Mouse (Mus musculus) neural tube, embryonic 15.5 days (tissue): ENCODE results near the gene Drd3. TPM values are rescaled to one million over a fixed set of nuclear protein-coding genes. Genes with fewer than 3 reads are reported as not detected.

ENCODE experiments used
- ATAC-seq: fragments of 200-750 bp; cut with Nextera tagmentation; 2 replicates; pipeline ENCODE4 v1.8.0; 2017; ENCODE audit warnings: mild to moderate bottlenecking, moderate TSS enrichment, moderate library complexity; ENCODE audit not compliant: low FRiP score
- H3K27ac ChIP-seq: fragments of 300-500 bp; sonication (generic); replicated peaks from 2 replicates; pipeline ENCODE4 v1.5.1; 2015; ENCODE audit warnings: mild to moderate bottlenecking, inconsistent platforms
- H3K27me3 ChIP-seq: fragments of 300-500 bp; sonication (generic); replicated peaks from 2 replicates; pipeline ENCODE4 v1.6.1; 2015; ENCODE audit warnings: inconsistent platforms
- H3K36me3 ChIP-seq: fragments of 300-500 bp; sonication (generic); 2 replicates; pipeline ENCODE4 v1.6.1; 2015; ENCODE audit warnings: inconsistent platforms
- H3K4me1 ChIP-seq: fragments of 300-500 bp; sonication (generic); 2 replicates; pipeline ENCODE4 v1.6.1; 2015; ENCODE audit warnings: inconsistent platforms
- H3K4me2 ChIP-seq: fragments of 300-500 bp; sonication (generic); 2 replicates; pipeline ENCODE4 v1.6.1; 2015; ENCODE audit warnings: inconsistent platforms, mild to moderate bottlenecking, moderate library complexity
- H3K4me3 ChIP-seq: fragments of 300-500 bp; sonication (generic); replicated peaks from 2 replicates; pipeline ENCODE4 v1.5.1; 2015; ENCODE audit warnings: mild to moderate bottlenecking, inconsistent platforms
- H3K9ac ChIP-seq: fragments of 300-500 bp; sonication (generic); replicated peaks from 2 replicates; pipeline ENCODE4 v1.6.1; 2015; ENCODE audit warnings: mild to moderate bottlenecking, inconsistent platforms
- H3K9me3 ChIP-seq: fragments of 300-500 bp; sonication (generic); replicated peaks from 2 replicates; pipeline ENCODE4 v1.6.1; 2016; ENCODE audit warnings: inconsistent platforms
- WGBS: fragments of 180-500 bp; shearing (Covaris S2); methylation state at CpG from one replicate; pipeline ENCODE4 v1.1.7; 2015; ENCODE audit warnings: mixed read lengths; 5-methylcytosine and 5-hydroxymethylcytosine counted together
- polyA plus RNA-seq: library from polyadenylated mRNA; unstranded; fragments of >200 nt; fragmentation: Nextera tagmentation; extraction: Ambion mirVana; gene quantifications from 2 replicates; pipeline ENCODE4 v1.2.1, GENCODE M21; 2015

The Drd3 gene
- polyA plus RNA-seq, 1 experiment from 2014 or later = not detected

DNA sequence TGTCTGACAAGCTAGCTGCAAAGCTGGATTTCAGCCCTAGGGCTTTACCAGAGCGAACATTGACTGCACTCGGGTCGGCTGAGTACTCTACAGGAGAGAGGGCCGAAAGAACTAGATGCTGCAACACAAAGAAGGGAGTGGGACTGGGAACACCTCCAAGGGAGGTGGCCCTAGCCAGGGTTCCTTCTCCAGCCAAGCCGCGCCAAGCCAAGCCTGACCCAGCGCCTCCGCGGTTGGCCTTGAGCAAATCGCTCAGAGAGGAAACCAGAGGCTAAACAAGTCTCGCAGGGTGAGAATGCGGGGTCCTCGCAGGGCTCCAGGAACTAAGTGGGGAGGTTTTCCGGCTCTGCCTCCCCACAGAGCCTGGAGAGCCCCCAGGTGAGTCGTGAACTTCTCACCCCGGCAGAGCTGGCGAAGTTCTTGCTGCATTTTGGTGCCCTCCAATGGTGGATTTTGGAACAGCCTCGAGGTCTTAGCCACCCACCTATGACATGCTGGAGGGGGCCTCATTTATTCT lies 48.0 kb downstream of the Drd3 start:
- Histone ChIP-seq H3K27ac (peak overlapping the region; percentile 63), H3K27me3 (no peaks in the 10 kb centered on the region), H3K4me3 (peak overlapping the region; percentile 42), H3K9ac (peak overlapping the region; percentile 49; the same call in 1 of the 2 replicates), H3K9me3 (no peaks in the 10 kb centered on the region), H3K4me1 (peaks cover 27% of the 10 kb centered on the region), H3K4me2 (peak overlapping the region; percentile 87), H3K36me3 (no peaks in the 10 kb centered on the region)
- ATAC-seq = peak; percentile 84
- WGBS = 2% methylated on average over 18 of the region's 18 CpGs

DNA sequence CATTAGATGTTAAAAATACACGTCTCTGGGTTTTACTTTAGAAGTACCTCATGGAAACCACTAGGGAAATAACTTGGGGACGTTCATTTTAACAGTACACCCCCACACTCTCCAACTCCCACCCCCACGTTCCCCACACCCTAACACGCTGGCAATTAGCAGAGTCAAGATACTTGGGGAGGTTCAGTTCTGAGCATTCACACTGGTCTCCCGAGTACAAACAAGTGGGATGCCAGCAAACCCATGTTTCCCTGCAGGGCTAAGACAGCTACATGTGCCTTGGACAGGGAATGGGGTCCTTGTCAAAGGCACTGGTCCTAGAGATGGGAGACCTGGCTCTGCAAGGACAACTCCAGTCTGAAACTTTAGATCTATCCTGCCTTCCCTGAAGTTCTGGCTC lies 48.6 kb downstream of the Drd3 start:
- peaks cover 27% of the 10 kb centered on the region for H3K4me1 ChIP-seq
- no peak overlapping the region for H3K4me2 ChIP-seq
- 55% methylated on average over 5 of the region's 5 CpGs for WGBS
- no peaks in the 10 kb centered on the region for H3K9me3 ChIP-seq
- H3K27ac ChIP-seq = no peak overlapping the region
- H3K27me3 ChIP-seq = no peaks in the 10 kb centered on the region
- ATAC-seq = no peak
- no peak overlapping the region for H3K9ac ChIP-seq
- H3K36me3 ChIP-seq = no peaks in the 10 kb centered on the region
- no peak overlapping the region for H3K4me3 ChIP-seq

DNA sequence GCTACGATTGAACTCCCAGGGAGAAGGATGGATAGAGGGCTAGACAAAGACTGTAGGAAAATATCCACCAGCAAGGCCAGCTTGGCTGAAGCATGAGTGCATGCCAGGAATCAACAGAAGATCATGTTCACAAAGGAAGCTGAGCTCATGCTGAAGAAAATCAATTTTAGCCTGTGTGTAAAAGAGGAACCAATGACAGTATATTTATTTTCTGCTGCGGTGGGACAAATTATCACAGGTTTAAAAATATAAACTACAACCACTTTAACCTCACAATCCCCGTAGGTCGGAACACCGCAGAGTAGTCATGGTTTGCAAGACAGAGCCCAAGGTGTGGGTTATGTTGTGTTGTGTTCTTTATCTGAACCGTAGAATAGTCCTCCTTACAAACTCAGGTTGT lies 50.5 kb downstream of the Drd3 start:
- no peak overlapping the region for H3K4me3 ChIP-seq
- H3K27me3 ChIP-seq = no peaks in the 10 kb centered on the region
- peaks cover 26% of the 10 kb centered on the region for H3K4me1 ChIP-seq
- WGBS = 91% methylated on average over 6 of the region's 6 CpGs
- H3K27ac ChIP-seq = no peak overlapping the region
- H3K4me2 ChIP-seq = no peak overlapping the region
- no peak for ATAC-seq
- no peaks in the 10 kb centered on the region for H3K36me3 ChIP-seq
- no peak overlapping the region for H3K9ac ChIP-seq
- no peaks in the 10 kb centered on the region for H3K9me3 ChIP-seq

DNA sequence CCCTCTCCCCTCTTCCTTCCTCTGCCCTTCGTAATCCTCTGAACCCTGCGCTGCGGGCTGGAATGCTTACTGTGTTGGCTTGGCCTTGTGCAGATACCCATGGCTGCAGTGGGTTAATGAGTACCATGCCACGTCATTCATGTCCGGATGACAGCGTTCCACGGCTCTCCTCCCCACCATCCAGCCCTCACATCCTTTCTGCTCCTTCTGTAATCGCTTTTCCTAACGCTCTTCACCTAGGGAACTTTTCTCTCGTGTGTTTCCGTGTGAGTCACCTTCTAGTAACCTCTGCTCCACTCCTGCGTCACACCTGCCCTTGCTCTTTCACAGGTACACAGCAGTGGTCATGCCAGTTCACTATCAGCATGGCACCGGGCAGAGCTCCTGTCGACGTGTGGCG lies 53.2 kb downstream of the Drd3 start:
- H3K27me3 ChIP-seq = no peaks in the 10 kb centered on the region

DNA sequence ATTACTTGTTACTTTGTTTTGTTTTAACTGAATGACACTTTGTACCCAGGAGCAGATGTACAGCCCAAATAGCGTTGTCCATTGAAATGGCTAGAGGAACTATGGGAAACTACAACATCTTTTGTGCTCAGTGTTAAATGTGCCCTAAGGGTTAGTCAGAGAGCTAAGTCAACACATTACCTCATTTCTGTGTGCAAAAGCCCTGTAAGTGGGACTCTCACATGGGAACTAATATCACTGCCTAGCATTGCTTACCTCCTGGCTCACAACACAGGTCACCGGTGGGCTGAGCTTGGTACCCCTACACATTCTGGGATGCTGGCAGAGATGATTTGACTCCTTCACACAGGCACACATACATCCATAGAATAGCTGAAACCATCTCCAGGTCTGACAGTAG lies 55.6 kb downstream of the Drd3 start:
- H3K9me3 ChIP-seq = no peaks in the 10 kb centered on the region
- no peak overlapping the region for H3K4me2 ChIP-seq
- no peak overlapping the region for H3K9ac ChIP-seq
- H3K36me3 ChIP-seq = no peaks in the 10 kb centered on the region
- ATAC-seq = no peak
- no peaks in the 10 kb centered on the region for H3K4me1 ChIP-seq
- 97% methylated on average over 2 of the region's 2 CpGs for WGBS
- no peak overlapping the region for H3K4me3 ChIP-seq
- H3K27me3 ChIP-seq = no peaks in the 10 kb centered on the region
- no peak overlapping the region for H3K27ac ChIP-seq

More for the DNA sequence above, 53.2 kb downstream of the Drd3 start:
- no peaks in the 10 kb centered on the region for H3K36me3 ChIP-seq
- no peak overlapping the region for H3K4me2 ChIP-seq
- H3K4me3 ChIP-seq = no peak overlapping the region
- ATAC-seq = no peak
- no peak overlapping the region for H3K9ac ChIP-seq
- H3K27ac ChIP-seq = no peak overlapping the region
- WGBS = 82% methylated on average over 16 of the region's 16 CpGs
- no peaks in the 10 kb centered on the region for H3K9me3 ChIP-seq
- peaks cover 1% of the 10 kb centered on the region; the same call in 1 of the 2 replicates for H3K4me1 ChIP-seq

DNA sequence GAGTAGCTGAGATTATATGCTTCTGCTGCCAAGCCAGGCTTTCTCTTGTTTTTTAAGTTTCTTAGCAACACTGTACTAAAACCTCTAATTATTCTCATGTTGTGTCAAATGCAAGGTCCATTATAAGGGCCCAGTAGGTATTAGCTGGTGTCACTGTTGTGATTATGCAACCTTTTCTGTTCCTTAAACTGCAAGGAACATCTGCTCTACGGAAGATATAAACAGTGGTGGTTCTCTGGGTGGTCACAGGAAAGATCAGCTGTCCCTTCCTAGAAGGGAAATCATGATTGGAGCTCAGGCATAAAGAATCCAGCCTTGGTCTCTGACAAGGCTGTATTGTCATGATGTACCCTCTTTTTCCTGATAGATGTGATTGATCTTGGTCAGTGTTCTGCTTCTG lies 57.6 kb downstream of the Drd3 start:
- Histone ChIP-seq H3K9ac (no peak overlapping the region), H3K4me2 (no peak overlapping the region), H3K27me3 (no peaks in the 10 kb centered on the region), H3K4me1 (no peaks in the 10 kb centered on the region), H3K36me3 (no peaks in the 10 kb centered on the region), H3K27ac (no peak overlapping the region), H3K9me3 (no peaks in the 10 kb centered on the region), H3K4me3 (no peak overlapping the region)
- WGBS = 81% methylated on average over 1 of the region's 1 CpGs
- no peak for ATAC-seq

DNA sequence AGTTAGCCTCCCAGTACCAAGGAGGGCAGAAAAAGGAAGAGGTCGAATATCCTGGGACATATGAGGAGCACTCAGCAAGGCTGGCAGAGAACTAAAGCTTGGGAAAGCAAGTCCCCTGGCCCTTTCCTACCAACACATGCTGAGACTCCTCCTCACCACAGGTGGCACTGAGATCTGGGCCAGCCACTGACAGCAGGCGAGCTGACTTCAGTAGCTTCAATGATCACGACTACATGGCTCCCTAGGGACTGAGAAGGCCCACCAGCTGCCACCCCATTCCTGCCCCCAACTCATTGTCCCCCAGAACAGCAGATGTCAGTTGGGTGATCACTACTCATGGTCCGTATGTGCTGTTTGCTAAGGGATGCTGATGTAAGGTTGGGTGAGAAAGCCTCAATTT lies 60.8 kb downstream of the Drd3 start:
- Histone ChIP-seq H3K27me3 (no peaks in the 10 kb centered on the region), H3K9me3 (no peaks in the 10 kb centered on the region), H3K4me3 (no peak overlapping the region), H3K4me2 (no peak overlapping the region), H3K27ac (no peak overlapping the region), H3K36me3 (no peaks in the 10 kb centered on the region), H3K9ac (no peak overlapping the region), H3K4me1 (no peaks in the 10 kb centered on the region)
- ATAC-seq = no peak
- 52% methylated on average over 4 of the region's 4 CpGs for WGBS

DNA sequence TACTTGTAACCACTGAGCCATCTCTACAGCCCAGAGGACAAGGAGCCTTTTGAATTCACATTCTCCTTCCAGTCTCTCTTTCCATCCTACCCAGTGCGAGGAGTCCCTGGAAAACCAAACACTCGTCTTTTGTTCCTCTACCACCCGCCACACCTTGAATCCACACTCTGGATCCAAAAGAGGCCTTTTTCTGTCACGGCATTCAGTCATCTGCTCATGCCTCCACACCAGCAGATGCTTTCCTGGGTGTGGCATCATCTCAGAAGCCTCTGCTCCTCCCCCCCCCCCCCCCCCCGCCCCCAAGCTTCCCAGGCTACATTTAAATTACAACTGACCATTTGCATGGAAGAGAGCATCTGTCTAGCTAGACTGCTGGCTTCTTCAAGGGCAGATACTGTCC lies 62.5 kb downstream of the Drd3 start:
- no peaks in the 10 kb centered on the region for H3K36me3 ChIP-seq
- 80% methylated on average over 5 of the region's 5 CpGs for WGBS
- no peak overlapping the region for H3K9ac ChIP-seq
- no peak for ATAC-seq
- H3K27me3 ChIP-seq = no peaks in the 10 kb centered on the region
- H3K9me3 ChIP-seq = no peaks in the 10 kb centered on the region
- H3K4me3 ChIP-seq = no peak overlapping the region
- no peaks in the 10 kb centered on the region for H3K4me1 ChIP-seq
- H3K4me2 ChIP-seq = no peak overlapping the region
- H3K27ac ChIP-seq = no peak overlapping the region

DNA sequence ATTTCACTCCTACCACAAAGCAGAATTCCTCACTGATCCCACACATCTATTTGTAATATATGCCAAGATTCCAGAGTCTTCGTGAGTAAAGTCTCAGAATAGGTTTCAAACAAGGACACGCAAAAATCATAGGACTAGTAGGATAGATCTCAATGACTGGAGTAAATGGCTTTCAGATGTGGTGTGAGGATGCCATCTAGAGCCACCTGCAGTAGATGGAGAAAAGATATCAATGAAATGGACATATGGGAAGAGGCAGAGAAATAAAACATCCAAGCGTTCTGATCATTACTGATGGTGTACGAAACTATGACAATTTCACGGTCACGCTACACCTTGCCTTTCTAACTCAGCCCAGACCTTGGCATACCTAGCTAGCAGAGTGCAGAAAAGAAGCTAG lies 64.6 kb downstream of the Drd3 start:
- no peak for ATAC-seq
- no peaks in the 10 kb centered on the region for H3K4me1 ChIP-seq
- H3K36me3 ChIP-seq = no peaks in the 10 kb centered on the region
- WGBS = 94% methylated on average over 6 of the region's 6 CpGs
- H3K27me3 ChIP-seq = no peaks in the 10 kb centered on the region
- H3K9me3 ChIP-seq = no peaks in the 10 kb centered on the region
- no peak overlapping the region for H3K4me2 ChIP-seq
- no peak overlapping the region for H3K27ac ChIP-seq
- H3K9ac ChIP-seq = no peak overlapping the region
- H3K4me3 ChIP-seq = no peak overlapping the region

DNA sequence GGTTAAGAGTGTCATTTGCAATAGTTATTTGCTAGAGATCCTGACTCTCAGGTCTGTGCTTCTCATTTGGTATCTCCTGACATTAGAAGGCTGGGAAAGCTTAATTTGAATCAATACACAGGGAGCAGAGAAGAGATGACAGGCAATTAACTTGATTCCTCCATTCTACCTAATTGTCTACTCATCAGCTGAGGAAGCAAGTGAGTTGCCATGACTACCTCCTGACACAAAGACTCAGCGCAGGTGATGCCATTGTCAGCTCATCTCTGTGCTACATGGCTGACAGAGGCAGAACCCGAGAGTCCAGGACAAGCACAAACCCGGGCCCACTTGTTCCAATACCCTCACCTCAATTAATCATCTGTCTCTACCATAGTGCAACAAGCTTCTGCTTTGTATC lies 73.7 kb downstream of the Drd3 start:
- H3K4me3 ChIP-seq = no peak overlapping the region
- H3K36me3 ChIP-seq = no peaks in the 10 kb centered on the region
- no peaks in the 10 kb centered on the region for H3K27me3 ChIP-seq
- no peaks in the 10 kb centered on the region for H3K9me3 ChIP-seq
- H3K4me2 ChIP-seq = no peak overlapping the region
- no peaks in the 10 kb centered on the region for H3K4me1 ChIP-seq
- H3K27ac ChIP-seq = no peak overlapping the region
- no peak overlapping the region for H3K9ac ChIP-seq
- WGBS = 74% methylated on average over 3 of the region's 3 CpGs
- no peak for ATAC-seq

DNA sequence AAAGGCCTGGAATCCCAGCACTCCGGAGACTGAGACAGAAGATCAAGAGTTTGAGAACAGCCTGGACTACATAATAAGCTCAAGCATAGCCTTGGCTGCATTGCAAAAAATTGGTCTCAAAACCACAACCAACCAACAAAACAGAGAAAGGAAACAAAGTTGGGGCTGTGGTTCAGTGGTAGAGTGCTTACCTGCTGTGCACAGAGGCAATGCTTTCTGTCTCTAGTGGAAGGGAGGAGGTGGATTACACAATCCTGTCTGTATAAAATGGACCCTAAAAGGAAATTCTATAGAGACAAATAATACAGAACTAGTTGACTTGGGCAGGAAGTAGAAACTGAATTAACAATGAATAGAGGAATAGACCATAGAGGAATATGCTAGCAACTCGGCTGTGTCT lies 78.1 kb downstream of the Drd3 start:
- no peaks in the 10 kb centered on the region for H3K9me3 ChIP-seq
- no peak overlapping the region for H3K4me3 ChIP-seq
- no peak overlapping the region for H3K4me2 ChIP-seq
- no peaks in the 10 kb centered on the region for H3K36me3 ChIP-seq
- H3K9ac ChIP-seq = no peak overlapping the region
- H3K27ac ChIP-seq = no peak overlapping the region
- ATAC-seq = no peak
- H3K27me3 ChIP-seq = no peaks in the 10 kb centered on the region
- 94% methylated on average over 2 of the region's 2 CpGs for WGBS
- no peaks in the 10 kb centered on the region for H3K4me1 ChIP-seq

DNA sequence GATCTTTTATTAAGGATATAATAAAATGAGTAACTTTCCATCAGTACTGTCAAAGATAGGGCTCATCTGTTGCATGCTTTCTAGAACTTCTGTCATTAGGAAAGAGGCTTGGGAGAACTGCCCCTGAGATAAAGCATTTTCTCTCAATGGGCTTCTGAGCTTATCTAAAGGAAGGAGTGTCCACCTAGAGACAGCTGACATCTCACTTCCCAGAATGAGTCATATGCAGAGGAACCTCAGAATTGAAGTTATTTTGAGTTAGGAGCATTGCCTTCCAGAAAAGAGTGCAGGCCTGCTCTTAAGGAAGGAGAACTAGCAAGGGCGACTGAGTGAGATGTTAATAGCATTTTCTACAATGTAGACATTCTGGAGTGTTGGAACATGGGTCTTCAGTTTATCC lies 87.4 kb downstream of the Drd3 start:
- no peak for ATAC-seq
- Histone ChIP-seq H3K4me1 (no peaks in the 10 kb centered on the region), H3K9ac (no peak overlapping the region), H3K4me2 (no peak overlapping the region), H3K36me3 (no peaks in the 10 kb centered on the region), H3K9me3 (no peaks in the 10 kb centered on the region), H3K4me3 (no peak overlapping the region), H3K27me3 (no peaks in the 10 kb centered on the region), H3K27ac (no peak overlapping the region)
- 92% methylated on average over 1 of the region's 1 CpGs for WGBS

DNA sequence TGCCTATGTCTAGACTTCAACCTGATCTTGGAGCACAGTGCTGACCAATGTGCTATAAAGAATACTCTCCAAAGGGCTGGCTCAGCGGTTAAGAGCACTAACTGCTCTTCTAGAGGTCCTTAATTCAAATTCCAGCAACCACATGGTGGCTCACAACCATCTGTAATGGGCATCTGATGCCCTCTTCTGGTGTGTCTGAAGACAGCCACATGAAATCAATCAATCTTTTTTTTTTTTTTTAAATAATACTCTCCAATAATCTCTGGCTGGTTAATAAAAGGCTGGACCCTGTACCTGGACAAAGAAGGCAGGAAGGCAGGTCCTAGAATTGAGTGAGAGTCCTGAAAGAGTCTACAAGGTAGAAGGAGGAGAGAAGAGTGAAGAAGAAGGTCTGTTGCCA lies 96.0 kb downstream of the Drd3 start:
- Histone ChIP-seq H3K9ac (no peak overlapping the region), H3K4me1 (no peaks in the 10 kb centered on the region), H3K4me3 (no peak overlapping the region), H3K4me2 (no peak overlapping the region), H3K9me3 (no peaks in the 10 kb centered on the region), H3K27me3 (no peaks in the 10 kb centered on the region), H3K27ac (no peak overlapping the region), H3K36me3 (no peaks in the 10 kb centered on the region)
- ATAC-seq = no peak
- 76% methylated on average over 1 of the region's 1 CpGs for WGBS
